Mouse (Mus musculus) monocyte, adult 2 months (primary cell): ENCODE measurements around the gene Gipc3.

Source experiments
- DNase-seq, 2 experiments: peaks; one replicate each; pipeline ENCODE4 v3.0.0; 2022; ENCODE audit warnings: low spot score in 2 of 2, low read depth in 1 of 2

The Gipc3 gene

GRCm38 (mm10) chr10:81323141-81323775 lies 19.8 kb downstream of the Gipc3 start:
- no peak for DNase-seq

- DNase-seq: no peak
These were observed 20.6 kb downstream of the Gipc3 start for GRCm38 (mm10) chr10:81322444-81322843.

GRCm38 (mm10) chr10:81321436-81321835 lies 21.6 kb downstream of the Gipc3 start:
- no peak for DNase-seq

- peak; percentile 97 to 99 for DNase-seq
These were observed 22.3 kb downstream of the Gipc3 start, which contains the start of gene Cactin for GRCm38 (mm10) chr10:81320550-81321347. Gene Cactin (plus strand): TSS chr10:81321103.

- no peak for DNase-seq
These were observed 23.1 kb downstream of the Gipc3 start for GRCm38 (mm10) chr10:81319741-81320549.

- DNase-seq: no peak
These were observed 23.8 kb downstream of the Gipc3 start for GRCm38 (mm10) chr10:81319330-81319699.

GRCm38 (mm10) chr10:81318589-81319329 lies 24.3 kb downstream of the Gipc3 start:
- DNase-seq: no peak

- no peak for DNase-seq
These were observed 25.8 kb downstream of the Gipc3 start for GRCm38 (mm10) chr10:81317273-81317672.

GRCm38 (mm10) chr10:81316338-81317060 lies 26.6 kb downstream of the Gipc3 start:
- no peak for DNase-seq

GRCm38 (mm10) chr10:81315587-81315986 lies 27.5 kb downstream of the Gipc3 start:
- no peak for DNase-seq

- DNase-seq: no peak
These were observed 28.9 kb downstream of the Gipc3 start for GRCm38 (mm10) chr10:81314201-81314600.

- no peak for DNase-seq
These were observed 29.5 kb downstream of the Gipc3 start for GRCm38 (mm10) chr10:81313581-81313980.

GRCm38 (mm10) chr10:81309571-81309970 lies 33.5 kb downstream of the Gipc3 start:
- no peak for DNase-seq

GRCm38 (mm10) chr10:81306837-81307682 lies 36.0 kb downstream of the Gipc3 start:
- DNase-seq: no peak

GRCm38 (mm10) chr10:81306173-81306668 lies 36.8 kb downstream of the Gipc3 start:
- DNase-seq: no peak

- no peak for DNase-seq
These were observed 37.4 kb downstream of the Gipc3 start for GRCm38 (mm10) chr10:81305663-81306062.

GRCm38 (mm10) chr10:81304597-81305238 lies 38.3 kb downstream of the Gipc3 start:
- DNase-seq: peak in 1 of 2 experiments; percentile 60

GRCm38 (mm10) chr10:81303761-81304160 lies 39.3 kb downstream of the Gipc3 start:
- DNase-seq: no peak

GRCm38 (mm10) chr10:81303258-81303657 lies 39.8 kb downstream of the Gipc3 start:
- DNase-seq: peak in 1 of 2 experiments; percentile 47
